Mouse (Mus musculus): ENCODE data around the gene Tmem185a.
A peak's percentile ranks its signal among the peaks of the same experiment; 100 is the strongest.
"Not testable (repeated sequence)": the region's sequence is repeated elsewhere in the genome, so short reads cannot be mapped to it uniquely, and the experiment has no call there.

The Tmem185a gene

GRCm38 (mm10) chrX:70476792-70477776 lies at the start of gene Tmem185a:
Gene Tmem185a, minus strand, starts transcription at chrX:70477180.
- peak; percentile 66 to 68 for DNase-seq

GRCm38 (mm10) chrX:70514413-70514812 lies 37.4 kb upstream of the Tmem185a start:
- not testable (repeated sequence) for DNase-seq

GRCm38 (mm10) chrX:70487328-70487727 lies 10.3 kb upstream of the Tmem185a start:
- not testable (repeated sequence) for DNase-seq

- DNase-seq = no peak
These were observed 5.2 kb upstream of the Tmem185a start for GRCm38 (mm10) chrX:70482154-70482553.

- no peak for DNase-seq
These were observed 1.7 kb upstream of the Tmem185a start for GRCm38 (mm10) chrX:70478701-70479100.

GRCm38 (mm10) chrX:70475215-70475765 lies 1.7 kb downstream of the Tmem185a start:
- DNase-seq = no peak

- DNase-seq = no peak
These were observed 10.1 kb downstream of the Tmem185a start for GRCm38 (mm10) chrX:70466897-70467296.

GRCm38 (mm10) chrX:70465489-70465888 lies 11.5 kb downstream of the Tmem185a start:
- DNase-seq = no peak

- DNase-seq = no peak
These were observed 13.4 kb downstream of the Tmem185a start for GRCm38 (mm10) chrX:70463621-70464020.

- DNase-seq = not testable (repeated sequence)
These were observed 24.6 kb downstream of the Tmem185a start for GRCm38 (mm10) chrX:70452359-70452758.

GRCm38 (mm10) chrX:70425473-70425872 lies 51.5 kb downstream of the Tmem185a start:
- not testable (repeated sequence) for DNase-seq

Measured in spleen, adult 18-20 months (tissue).